ENCODE assay signal across 8 mouse cellular contexts in genomic region chr11:60878675-60879294, GRCm38 (mm10). TPM values are rescaled to one million over a fixed set of nuclear protein-coding genes. Genes with fewer than 3 reads are reported as not detected.
A peak's percentile ranks its signal among the peaks of the same experiment; 100 is the strongest.
DNase-seq lines count a peak whose midpoint lies in the region; ATAC-seq lines count a peak whose summit lies in the region.

Gene Tmem11 (minus strand): TSS chr11:60879272.

- H3K27ac ChIP-seq in forebrain, embryonic 14.5 days (ENCODE audit: low read depth, low read length): peak within 1 kb of the TSS; percentile 89
- H3K27ac ChIP-seq in neural tube, embryonic 15.5 days (replicated peaks): peak within 1 kb of the TSS; percentile 93

- DNase-seq in ES-CJ7 (ENCODE audit: low read depth, low spot score): peak; percentile 99
- DNase-seq in cerebellum, adult 11 months: peak; percentile 89
- DNase-seq in forebrain, embryonic 14.5 days (ENCODE audit: low spot score): peak; percentile 99
- DNase-seq in heart, postnatal 14 days: peak; percentile 93 to 94
- DNase-seq in layer of hippocampus, adult 11-12 months (ENCODE audit: low spot score): peak; percentile 96
- peak; percentile 97 for DNase-seq in lung, adult 18-20 months
- peak; percentile 97 for DNase-seq in testis, postnatal 14 days (ENCODE audit: low spot score)

- H3K9ac ChIP-seq in forebrain, embryonic 14.5 days (ENCODE audit: low read length): peak within 1 kb of the TSS; percentile 84
- H3K9ac ChIP-seq in neural tube, embryonic 15.5 days (replicated peaks): peak within 1 kb of the TSS; percentile 89

- H3K4me1 ChIP-seq in forebrain, embryonic 14.5 days (ENCODE audit: control insufficient read depth, insufficient read depth, low read length): peaks cover 11% of the 10 kb centered on the region
- H3K4me1 ChIP-seq in neural tube, embryonic 15.5 days: peaks cover 50% of the 10 kb centered on the region

- peak; percentile 100 for ATAC-seq in forebrain, embryonic 14.5 days
- ATAC-seq in neural tube, embryonic 15.5 days (ENCODE audit: low FRiP score): peak; percentile 99

- H3K9me3 ChIP-seq in forebrain, embryonic 14.5 days (replicated peaks; ENCODE audit: control insufficient read depth, low read length): no peaks in the 10 kb centered on the region
- no peaks in the 10 kb centered on the region for H3K9me3 ChIP-seq in neural tube, embryonic 15.5 days (replicated peaks)

- intact Hi-C loops in heart, postnatal 14 days (cut with DNase I): loop anchor here (2.0 kb wide), 2 partner anchors 48 to 180 kb away; partner anchors contain the start of genes Dhrs7b and Llgl1

- under 1% methylated on average over 62 of the region's 62 CpGs for WGBS in forebrain, embryonic 14.5 days
- WGBS in neural tube, embryonic 15.5 days: under 1% methylated on average over 62 of the region's 62 CpGs

- no peaks in the 10 kb centered on the region for H3K27me3 ChIP-seq in forebrain, embryonic 14.5 days (replicated peaks; ENCODE audit: control insufficient read depth, insufficient read depth, low read length)
- H3K27me3 ChIP-seq in neural tube, embryonic 15.5 days (replicated peaks): no peaks in the 10 kb centered on the region

- H3K4me2 ChIP-seq in forebrain, embryonic 14.5 days (ENCODE audit: low read length): peak within 1 kb of the TSS; percentile 79
- peak within 1 kb of the TSS; percentile 75 for H3K4me2 ChIP-seq in neural tube, embryonic 15.5 days

- H3K4me3 ChIP-seq in forebrain, embryonic 14.5 days (ENCODE audit: low read depth, low read length): peak within 1 kb of the TSS; percentile 82
- H3K4me3 ChIP-seq in neural tube, embryonic 15.5 days (replicated peaks): peak within 1 kb of the TSS; percentile 100

- H3K36me3 ChIP-seq in forebrain, embryonic 14.5 days (ENCODE audit: control insufficient read depth, insufficient read depth, low read length): 0 out of 2 replicates have a peak, but pooled peaks cover 8% of the 10 kb centered on the region
- no peaks in the 10 kb centered on the region for H3K36me3 ChIP-seq in neural tube, embryonic 15.5 days

RNA-seq across cellular contexts. Expression of gene Tmem11, which starts in this region (rescaled TPM):
- 67.8 and 68.2 TPM in 2 replicates for polyA plus RNA-seq in forebrain, embryonic 14.5 days (2014; fragmentation: Nextera tagmentation; extraction: Ambion mirVana)
- total RNA-seq in heart, postnatal 14 days (2021): 10 to 100 TPM; 30.0 to 33.3 TPM
- 56.4 and 61.7 TPM in 2 replicates for polyA plus RNA-seq in neural tube, embryonic 15.5 days (2015; fragmentation: Nextera tagmentation; extraction: Ambion mirVana)

Comparison
In these comparisons a context has a peak if more than half of its experiments do, and no peak if none do; other contexts are left out.
1. Peak in every context shown above with its lines: DNase-seq, ATAC-seq, H3K4me3 ChIP-seq and H3K27ac ChIP-seq.